Mouse (Mus musculus): ENCODE results near the gene Hesx1. TPM values are rescaled to one million over a fixed set of nuclear protein-coding genes. Genes with fewer than 3 reads are reported as not detected.

Gene Hesx1
- not detected for polyA plus RNA-seq (2014; fragmentation: Illumina TruSeq; extraction: RNeasy Lipid Tissue Mini Kit (QIAGEN cat#74804); ENCODE audit: low read depth, low replicate concordance)

DNA sequence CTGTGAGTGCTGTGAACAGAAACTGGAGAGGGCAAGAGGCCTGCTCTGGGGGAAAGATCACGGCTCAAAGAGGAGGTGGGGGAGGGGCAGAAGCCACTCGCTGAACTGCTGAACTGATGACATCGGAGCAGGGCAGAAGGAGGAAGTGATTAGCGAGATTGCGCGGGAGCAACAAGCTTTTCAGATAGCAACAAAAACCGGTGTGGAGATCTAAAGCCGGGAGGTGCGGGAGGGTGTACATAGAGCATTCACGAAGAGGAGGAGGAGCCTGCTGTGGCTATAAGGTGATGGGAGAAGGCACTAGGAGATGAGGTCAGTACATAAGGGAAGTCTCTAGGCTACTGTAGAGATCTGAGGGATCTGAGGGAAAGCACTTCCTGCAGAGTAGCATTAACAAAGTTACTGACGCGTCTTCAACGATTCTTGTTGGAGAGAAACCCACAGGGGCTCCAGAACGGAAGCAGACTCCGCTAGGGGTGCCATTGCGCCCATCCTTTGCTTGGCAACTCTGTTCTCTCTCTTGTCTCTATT lies at the start of gene Hesx1:
Hesx1 (plus strand) TSS at position 206 of the 531 bp plus-strand sequence.

DNA sequence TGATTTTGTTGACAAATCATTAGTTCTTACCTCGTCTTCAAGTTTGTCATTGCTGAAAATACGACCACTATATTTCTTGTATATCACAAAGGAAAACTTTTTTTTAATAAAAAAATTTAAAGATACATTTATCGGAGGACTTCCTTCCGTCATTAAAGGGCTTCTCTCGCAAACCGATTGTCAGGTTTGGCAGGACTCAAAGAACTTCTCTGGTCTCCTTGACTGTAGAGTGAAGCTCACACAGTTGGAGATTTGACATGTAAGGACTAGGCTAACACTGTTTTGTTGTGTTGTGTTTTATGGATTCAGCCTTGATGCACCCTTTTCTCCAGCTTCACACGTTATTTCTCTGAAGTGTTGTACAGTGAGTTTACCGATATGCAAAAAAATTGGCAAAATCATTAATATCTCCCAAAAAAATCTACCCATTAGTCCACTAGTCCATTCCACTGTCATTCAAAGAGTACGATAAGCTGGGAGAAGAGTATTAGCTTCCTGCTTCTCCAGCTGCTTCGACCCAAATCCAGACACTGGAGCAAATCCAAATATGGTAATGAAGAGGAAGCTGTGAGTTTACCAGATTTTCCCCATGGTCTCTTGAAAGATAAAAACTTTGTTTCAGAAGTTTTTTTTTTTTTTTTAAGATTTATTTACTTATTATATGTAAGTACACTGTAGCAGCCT lies 23.0 kb upstream of the Hesx1 start, which contains the start of gene Appl1:
Appl1 (minus strand) TSS at position 127 of the 684 bp plus-strand sequence.

DNA sequence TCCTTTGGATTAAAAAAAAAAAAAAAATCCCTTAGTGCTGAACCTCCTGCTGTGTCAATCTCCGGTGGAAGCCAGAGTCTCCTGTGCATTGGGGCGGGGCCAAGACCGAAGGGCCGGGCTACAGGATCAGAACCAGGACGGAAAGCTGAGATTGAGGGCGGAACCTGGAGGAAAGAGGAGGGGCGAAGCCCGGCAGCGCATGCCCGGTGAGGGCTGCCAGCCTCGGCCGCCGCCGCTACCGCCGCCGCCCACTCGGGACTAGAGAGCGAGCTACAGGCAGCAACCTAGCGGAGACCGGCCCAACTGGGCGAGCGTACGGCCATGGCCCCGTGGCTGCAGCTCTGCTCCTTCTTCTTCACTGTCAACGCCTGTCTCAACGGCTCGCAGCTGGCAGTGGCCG lies 44.6 kb downstream of the Hesx1 start, which contains the start of gene Il17rd:
Il17rd (plus strand) TSS at position 159 of the 400 bp plus-strand sequence.

Other genes with a start within 250 kb of the Hesx1 start
- not detected for gene Asb14, start 99.9 kb upstream of the Hesx1 start, polyA plus RNA-seq (2014; fragmentation: Illumina TruSeq; extraction: RNeasy Lipid Tissue Mini Kit (QIAGEN cat#74804); ENCODE audit: low read depth, low replicate concordance)
- gene Appl1, start 23.2 kb upstream of the Hesx1 start, polyA plus RNA-seq (2014; fragmentation: Illumina TruSeq; extraction: RNeasy Lipid Tissue Mini Kit (QIAGEN cat#74804); ENCODE audit: low read depth, low replicate concordance) = 84.9 TPM
- 3.3 TPM for gene Il17rd, start 44.5 kb downstream of the Hesx1 start, polyA plus RNA-seq (2014; fragmentation: Illumina TruSeq; extraction: RNeasy Lipid Tissue Mini Kit (QIAGEN cat#74804); ENCODE audit: low read depth, low replicate concordance)
- gene Arhgef3, start 120.5 kb downstream of the Hesx1 start, polyA plus RNA-seq (2014; fragmentation: Illumina TruSeq; extraction: RNeasy Lipid Tissue Mini Kit (QIAGEN cat#74804); ENCODE audit: low read depth, low replicate concordance) = 41.1 TPM

Data from sigmoid colon, adult 10 weeks (tissue).